Mouse (Mus musculus) MEL-GATA-1-ER (cell line): Measurements from ENCODE around the gene Sema4g.

Experiments
- DNase-seq: peaks from one replicate; pipeline ENCODE4 v3.0.0-alpha.2; 2012; ENCODE audit warnings: low read depth; ENCODE audit errors: extremely low read depth

Sema4g gene

GRCm38 (mm10) chr19:44988831-44989566 is at the start of gene Sema4g:
Gene Sema4g, plus strand, starts transcription at chr19:44989101.
- no peak for DNase-seq

DNA sequence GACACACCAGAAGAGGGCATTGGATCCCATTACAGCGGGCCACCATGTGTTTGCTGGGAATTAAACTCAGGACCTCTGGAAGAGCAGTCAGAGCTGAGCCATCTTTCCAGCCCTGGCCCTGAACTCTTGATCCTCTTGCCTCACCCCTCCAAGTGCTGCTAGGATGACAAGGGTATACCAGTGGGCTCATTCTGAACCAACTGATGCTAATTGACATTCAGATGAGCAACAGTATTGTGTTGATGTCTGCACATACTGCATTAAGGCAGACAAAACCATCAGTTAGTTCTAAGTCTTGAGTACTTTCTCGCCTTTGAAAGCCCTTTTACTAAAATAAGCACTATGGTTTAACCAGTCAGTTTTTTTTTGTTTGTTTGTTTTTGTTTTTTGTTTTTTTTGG is 29.3 kb upstream of the Sema4g start:
- no peak for DNase-seq

GRCm38 (mm10) chr19:44965978-44966377 is 22.9 kb upstream of the Sema4g start:
- DNase-seq: no peak

GRCm38 (mm10) chr19:44968329-44968728 is 20.6 kb upstream of the Sema4g start:
- DNase-seq: no peak

- no peak for DNase-seq
Measured at GRCm38 (mm10) chr19:44976636-44977035, 12.3 kb upstream of the Sema4g start.

DNA sequence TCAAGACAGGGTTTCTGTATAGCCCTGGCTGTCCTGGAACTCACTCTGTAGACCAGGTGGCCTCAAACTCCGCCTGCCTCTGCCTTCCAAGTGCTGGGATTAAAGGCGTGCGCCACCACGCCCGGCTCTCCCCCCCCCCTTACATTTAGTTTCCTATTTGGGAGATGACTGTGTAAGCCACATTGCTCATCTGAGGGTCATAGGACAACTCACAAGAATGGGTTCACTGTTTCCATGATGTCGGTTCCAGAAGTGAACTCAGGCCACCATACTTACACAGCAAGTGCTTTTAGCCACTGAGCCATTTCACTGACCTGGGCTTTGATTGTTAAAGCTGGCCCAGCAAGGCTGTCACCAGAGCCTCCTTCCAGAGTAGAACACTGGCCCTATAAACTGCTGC is 11.8 kb upstream of the Sema4g start:
- DNase-seq: no peak

GRCm38 (mm10) chr19:44980787-44981186 is 8.1 kb upstream of the Sema4g start:
- no peak for DNase-seq

- DNase-seq: no peak
Measured at GRCm38 (mm10) chr19:44982477-44983115, 6.3 kb upstream of the Sema4g start.

- DNase-seq: no peak
Measured at GRCm38 (mm10) chr19:44983366-44983765, 5.5 kb upstream of the Sema4g start.

DNA sequence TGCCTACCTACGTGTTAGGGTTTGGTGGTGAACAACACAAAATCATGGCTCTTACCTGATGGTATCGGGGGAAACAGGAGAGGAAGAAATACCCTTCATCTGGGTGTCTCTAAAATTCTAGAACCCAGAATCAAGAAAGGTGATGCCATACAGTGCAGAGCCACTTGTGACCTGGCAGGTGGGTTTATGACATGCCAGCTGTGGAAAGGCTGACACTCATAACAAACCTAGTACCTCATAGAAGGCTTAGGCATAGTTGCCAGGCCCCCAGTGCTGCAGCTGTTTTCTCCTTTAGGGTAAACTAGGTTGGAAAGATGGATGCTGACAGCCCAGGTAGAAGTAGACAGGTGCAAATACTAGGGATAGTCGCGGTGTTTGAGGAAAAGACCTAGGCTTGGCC is 4.5 kb upstream of the Sema4g start:
- no peak for DNase-seq

GRCm38 (mm10) chr19:44985159-44985988 is 3.5 kb upstream of the Sema4g start:
- DNase-seq: no peak

- no peak for DNase-seq
Measured at GRCm38 (mm10) chr19:44987004-44987403, 1.9 kb upstream of the Sema4g start.

DNA sequence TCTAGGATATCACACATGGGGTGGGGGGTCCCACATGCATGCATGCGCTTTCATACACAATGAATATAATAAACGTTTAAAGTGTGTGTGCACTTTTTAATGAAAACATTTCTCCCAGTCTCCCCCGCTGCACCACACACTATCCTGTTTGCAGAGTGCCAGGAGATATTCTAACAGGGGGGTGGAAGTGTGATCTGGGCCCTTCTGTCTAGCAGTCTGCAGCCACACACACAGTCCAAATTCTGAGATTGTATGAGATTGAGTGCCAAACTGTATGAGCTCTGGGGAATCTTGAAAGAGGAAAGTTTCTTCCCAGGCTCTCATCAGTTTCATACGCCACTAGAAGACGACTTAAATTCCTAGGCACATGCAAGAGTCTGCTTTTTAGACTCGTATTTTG is 1.1 kb upstream of the Sema4g start:
- no peak for DNase-seq

GRCm38 (mm10) chr19:44988321-44988720 is 580 bp upstream of the Sema4g start:
- DNase-seq: no peak

DNA sequence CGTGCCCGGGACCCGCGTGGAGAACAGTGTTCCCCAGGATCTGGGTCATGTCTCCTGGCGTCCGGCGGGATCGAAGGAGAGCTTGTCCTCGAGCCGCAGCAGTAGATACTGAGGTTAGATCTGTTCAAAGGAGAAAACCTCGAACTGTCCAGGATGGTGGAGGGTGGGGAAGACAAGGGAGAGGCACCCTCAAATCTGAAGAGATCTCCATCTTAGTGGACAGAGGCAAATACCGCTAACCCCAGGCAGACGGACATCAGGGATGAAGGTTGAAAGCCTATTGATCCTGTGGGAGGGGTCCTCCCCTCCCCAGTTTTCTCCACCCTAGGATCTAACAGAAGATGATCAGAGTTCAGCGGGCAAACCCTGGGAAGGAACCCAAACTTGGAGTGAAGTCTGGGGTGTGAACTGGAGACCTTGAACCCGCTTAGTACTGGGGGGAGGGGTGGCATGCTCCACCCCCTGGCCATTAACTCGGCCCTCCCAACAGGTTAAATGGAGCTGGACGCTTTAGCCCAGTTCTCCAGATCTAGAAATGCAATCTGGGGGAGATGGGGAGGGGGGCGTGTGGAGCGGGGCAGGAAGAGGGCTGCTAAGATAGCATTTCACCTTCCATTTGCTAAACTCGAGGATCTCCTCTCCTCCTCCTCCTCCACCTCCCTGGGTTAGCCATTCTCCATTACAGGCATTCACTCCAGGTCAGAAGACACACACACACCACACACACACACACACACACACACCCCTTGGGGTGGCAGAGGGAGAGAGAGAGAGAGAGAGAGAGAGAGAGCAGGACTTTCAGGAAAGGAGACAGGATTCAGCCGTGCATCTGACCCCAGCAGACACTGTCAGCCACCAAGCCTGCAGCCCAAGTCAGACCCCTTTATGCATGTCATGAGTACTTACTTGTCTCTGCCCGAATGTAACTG is 930 bp downstream of the Sema4g start:
- DNase-seq: no peak

DNA sequence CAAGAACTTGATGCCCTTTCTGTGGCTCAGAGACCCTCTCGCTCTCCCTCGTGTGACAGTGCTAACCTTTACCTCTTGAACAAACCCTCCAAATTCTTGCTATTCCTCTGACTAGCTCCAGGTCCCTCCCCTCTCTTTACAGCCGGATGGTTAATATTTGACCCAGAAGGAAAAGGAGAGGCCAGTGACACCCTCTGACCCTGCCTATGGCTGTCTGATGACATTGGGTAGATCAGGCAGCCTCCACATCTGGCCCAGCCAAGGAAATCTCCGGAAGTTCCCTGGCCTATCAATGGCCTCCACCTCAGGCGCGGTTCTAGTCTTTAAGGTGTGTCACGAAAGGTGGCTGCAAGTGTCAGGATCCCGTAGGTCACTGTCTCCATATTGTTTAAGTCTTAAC is 2.1 kb downstream of the Sema4g start:
- no peak for DNase-seq

GRCm38 (mm10) chr19:44992246-44992645 is 3.3 kb downstream of the Sema4g start:
- no peak for DNase-seq

DNA sequence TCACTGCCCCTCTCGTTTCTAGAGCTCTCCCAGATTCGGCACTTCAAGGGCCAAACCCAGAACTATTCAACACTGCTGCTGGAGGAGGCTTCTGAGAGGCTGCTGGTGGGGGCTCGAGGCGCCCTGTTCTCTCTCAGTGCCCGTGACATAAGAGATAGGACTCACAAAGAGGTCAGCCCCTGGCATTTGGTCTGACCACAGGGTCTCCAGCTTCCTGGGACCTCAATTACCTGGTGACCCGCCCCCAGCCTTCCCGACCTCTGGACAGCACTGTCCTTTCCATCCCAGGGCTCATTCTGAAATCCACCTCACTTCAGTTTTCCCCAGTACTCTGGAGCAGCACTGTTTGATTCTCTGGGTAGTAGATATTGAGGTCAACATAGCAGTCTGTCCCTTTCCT is 3.8 kb downstream of the Sema4g start:
- DNase-seq: no peak

GRCm38 (mm10) chr19:44997786-44998185 is 8.9 kb downstream of the Sema4g start:
- DNase-seq: no peak

- no peak for DNase-seq
Measured at GRCm38 (mm10) chr19:44999647-45000046, 10.7 kb downstream of the Sema4g start.

GRCm38 (mm10) chr19:45002301-45002700 is 13.4 kb downstream of the Sema4g start:
- DNase-seq: no peak
